Mouse (Mus musculus) MEL (cell line): ENCODE data around the gene Prickle4. TPM values are rescaled to one million over a fixed set of nuclear protein-coding genes. Genes with fewer than 3 reads are reported as not detected.

Source experiments
- DNase-seq: peaks from one replicate; pipeline ENCODE4 v3.0.0; 2011; ENCODE audit warnings: low read depth, low spot score
- H3K27ac ChIP-seq: 2 replicates; pipeline ENCODE4 v1.5.1; 2012; ENCODE audit warnings: low read depth, mild to moderate bottlenecking, control low read depth, low read length, moderate library complexity; ENCODE audit not compliant: control insufficient read depth
- H3K27me3 ChIP-seq, 2 experiments: fragments of 150-350 bp in 1 of 2; sonication (generic) in 1 of 2; 2 replicates each; pipeline ENCODE4 v1.6.1; 2012; ENCODE audit warnings: low read length in 2 of 2, mild to moderate bottlenecking in 2 of 2, improper control_type of control experiment in 1 of 2, moderate library complexity in 1 of 2; ENCODE audit not compliant: insufficient read depth in 2 of 2, control insufficient read depth in 1 of 2
- H3K36me3 ChIP-seq, 2 experiments: 2 replicates each; pipeline ENCODE4 v1.6.1; 2012 to 2014; ENCODE audit warnings: low read length in 2 of 2, improper control_type of control experiment in 1 of 2, inconsistent platforms in 1 of 2, mild to moderate bottlenecking in 1 of 2; ENCODE audit not compliant: insufficient read depth in 2 of 2, control insufficient read depth in 1 of 2
- H3K4me1 ChIP-seq, 2 experiments: fragments of 150-350 bp in 1 of 2; sonication (generic) in 1 of 2; 2 replicates each; pipeline ENCODE4 v1.6.1; 2012; ENCODE audit warnings: low read length in 2 of 2, improper control_type of control experiment in 1 of 2, mild to moderate bottlenecking in 1 of 2; ENCODE audit not compliant: insufficient read depth in 2 of 2, control insufficient read depth in 1 of 2
- H3K4me3 ChIP-seq, 2 experiments: fragments of 150-350 bp in 1 of 2; sonication (generic) in 1 of 2; 2 replicates each; pipeline ENCODE4 v1.5.1; 2012; ENCODE audit warnings: low read depth in 2 of 2, low read length in 2 of 2, mild to moderate bottlenecking in 2 of 2, moderate library complexity in 2 of 2, control low read depth in 1 of 2, improper control_type of control experiment in 1 of 2; ENCODE audit not compliant: control insufficient read depth in 1 of 2, insufficient read depth in 1 of 2
- H3K79me2 ChIP-seq: 2 replicates; pipeline ENCODE4 v1.6.1; 2012; ENCODE audit warnings: mild to moderate bottlenecking, low read length, moderate library complexity; ENCODE audit not compliant: control insufficient read depth, poor library complexity, insufficient read depth
- H3K9ac ChIP-seq: 2 replicates; pipeline ENCODE4 v1.6.1; 2012; ENCODE audit warnings: low read depth, mild to moderate bottlenecking, control low read depth, low read length, moderate library complexity; ENCODE audit not compliant: control insufficient read depth, poor library complexity, severe bottlenecking
- H3K9me3 ChIP-seq: fragments of 150-350 bp; sonication (generic); replicated peaks from 2 replicates; pipeline ENCODE4 v1.6.1; 2012; ENCODE audit warnings: mild to moderate bottlenecking, low read length, improper control_type of control experiment, moderate library complexity; ENCODE audit not compliant: insufficient read depth
- CHD1 ChIP-seq: IDR thresholded peaks from 2 replicates; pipeline ENCODE4 v1.6.1; 2012; ENCODE audit warnings: low read depth, mild to moderate bottlenecking, inconsistent platforms, low read length, improper control_type of control experiment
- CTCF ChIP-seq, 3 experiments: IDR thresholded peaks in 2 of 3; conservative IDR thresholded peaks in 1 of 3; 2 replicates each; pipeline ENCODE4 v1.5.1; 2011 to 2012; ENCODE audit warnings: low read length in 3 of 3, low read depth in 2 of 3, mild to moderate bottlenecking in 2 of 3, improper control_type of control experiment in 1 of 3, inconsistent platforms in 1 of 3, mixed read lengths in 1 of 3, moderate library complexity in 1 of 3; ENCODE audit not compliant: control insufficient read depth in 1 of 3, insufficient read depth in 1 of 3, poor library complexity in 1 of 3, severe bottlenecking in 1 of 3
- E2F4 ChIP-seq: IDR thresholded peaks from 2 replicates; pipeline ENCODE4 v1.6.1; 2011; ENCODE audit warnings: low read depth, low read length, improper control_type of control experiment, borderline replicate concordance
- ELF1 ChIP-seq: IDR thresholded peaks from 2 replicates; pipeline ENCODE4 v1.6.1; 2014; ENCODE audit warnings: low read depth, mild to moderate bottlenecking, inconsistent platforms, low read length, improper control_type of control experiment, moderate library complexity
- EP300 ChIP-seq, 2 experiments: IDR thresholded peaks; 2 replicates each; pipeline ENCODE4 v1.6.1; 2011; ENCODE audit warnings: improper control_type of control experiment in 2 of 2, low read length in 2 of 2, low read depth in 1 of 2, mild to moderate bottlenecking in 1 of 2
- ETS1 ChIP-seq: IDR thresholded peaks from 2 replicates; pipeline ENCODE4 v1.6.1; 2012; ENCODE audit warnings: low read depth, mild to moderate bottlenecking, inconsistent platforms, low read length, improper control_type of control experiment, moderate library complexity
- GABPA ChIP-seq: IDR thresholded peaks from 2 replicates; pipeline ENCODE4 v1.6.1; 2012; ENCODE audit warnings: low read depth, mild to moderate bottlenecking, inconsistent platforms, low read length, improper control_type of control experiment, moderate library complexity
- GATA1 ChIP-seq: IDR thresholded peaks from 2 replicates; pipeline ENCODE4 v1.6.1; 2011; ENCODE audit warnings: low read depth, low read length, improper control_type of control experiment
- MEF2A ChIP-seq: IDR thresholded peaks from 2 replicates; pipeline ENCODE4 v1.6.1; 2014; ENCODE audit warnings: low read depth, mild to moderate bottlenecking, inconsistent platforms, low read length, improper control_type of control experiment; ENCODE audit not compliant: poor library complexity, insufficient replicate concordance, severe bottlenecking; ENCODE audit errors: extremely low read depth
- MYC ChIP-seq: IDR thresholded peaks from 2 replicates; pipeline ENCODE4 v1.6.1; 2011; ENCODE audit warnings: low read depth, mild to moderate bottlenecking, low read length, improper control_type of control experiment, moderate library complexity
- NELFE ChIP-seq: IDR thresholded peaks from 2 replicates; pipeline ENCODE4 v1.6.1; 2011; ENCODE audit warnings: low read depth, low read length, improper control_type of control experiment
- NRF1 ChIP-seq: IDR thresholded peaks from 2 replicates; pipeline ENCODE4 v1.6.1; 2014; ENCODE audit warnings: low read depth, mild to moderate bottlenecking, inconsistent platforms, low read length, improper control_type of control experiment, moderate library complexity; ENCODE audit not compliant: poor library complexity, insufficient read depth, severe bottlenecking
- POLR2AphosphoS2 ChIP-seq: IDR thresholded peaks from 2 replicates; pipeline ENCODE4 v1.6.1; 2011; ENCODE audit warnings: low read length, improper control_type of control experiment
- RAD21 ChIP-seq: IDR thresholded peaks from 2 replicates; pipeline ENCODE4 v1.6.1; 2011; ENCODE audit warnings: mild to moderate bottlenecking, low read depth, low read length, improper control_type of control experiment
- SIN3A ChIP-seq: IDR thresholded peaks from 2 replicates; pipeline ENCODE4 v1.6.1; 2012; ENCODE audit warnings: low read length, improper control_type of control experiment, inconsistent platforms
- TAL1 ChIP-seq: IDR thresholded peaks from 2 replicates; pipeline ENCODE4 v1.6.1; 2012; ENCODE audit warnings: mild to moderate bottlenecking, inconsistent platforms, low read length, moderate library complexity, mixed read lengths
- TCF12 ChIP-seq: IDR thresholded peaks from 2 replicates; pipeline ENCODE4 v1.6.1; 2014; ENCODE audit warnings: low read depth, mild to moderate bottlenecking, inconsistent platforms, low read length, improper control_type of control experiment, moderate library complexity
- UBTF ChIP-seq: IDR thresholded peaks from 2 replicates; pipeline ENCODE4 v1.6.1; 2012; ENCODE audit warnings: low read depth, mild to moderate bottlenecking, inconsistent platforms, low read length, improper control_type of control experiment, moderate library complexity, borderline replicate concordance; ENCODE audit not compliant: insufficient read depth
- ZC3H11A ChIP-seq: IDR thresholded peaks from 2 replicates; pipeline ENCODE4 v1.6.1; 2012; ENCODE audit warnings: low read depth, mild to moderate bottlenecking, inconsistent platforms, low read length, improper control_type of control experiment
- ZNF384 ChIP-seq: IDR thresholded peaks from 2 replicates; pipeline ENCODE4 v1.6.1; 2012; ENCODE audit warnings: low read depth, mild to moderate bottlenecking, inconsistent platforms, low read length, improper control_type of control experiment
- polyA plus RNA-seq, 2 experiments: library from polyadenylated mRNA; stranded (reverse) in 1 of 2; unstranded in 1 of 2; fragments of >175 nt in 1 of 2; fragments of >200 nt in 1 of 2; gene quantifications; 2 replicates each; pipeline versions ENCODE4 v1.2.1 to v1.2.4; 2012; ENCODE audit warnings: low replicate concordance in 2 of 2, low read depth in 1 of 2; ENCODE audit not compliant: insufficient read length in 2 of 2, insufficient read depth in 1 of 2, missing spikeins in 1 of 2
- total RNA-seq: library from RNA; depleted of rRNA; stranded (reverse); fragments of 300-350 nt; gene quantifications from 2 replicates; pipeline ENCODE4 v1.2.3, GENCODE M21; 2012

The Prickle4 gene
- total and polyA plus RNA-seq, 3 experiments = 0.23 to 4.3 TPM; not detected in 1

DNA sequence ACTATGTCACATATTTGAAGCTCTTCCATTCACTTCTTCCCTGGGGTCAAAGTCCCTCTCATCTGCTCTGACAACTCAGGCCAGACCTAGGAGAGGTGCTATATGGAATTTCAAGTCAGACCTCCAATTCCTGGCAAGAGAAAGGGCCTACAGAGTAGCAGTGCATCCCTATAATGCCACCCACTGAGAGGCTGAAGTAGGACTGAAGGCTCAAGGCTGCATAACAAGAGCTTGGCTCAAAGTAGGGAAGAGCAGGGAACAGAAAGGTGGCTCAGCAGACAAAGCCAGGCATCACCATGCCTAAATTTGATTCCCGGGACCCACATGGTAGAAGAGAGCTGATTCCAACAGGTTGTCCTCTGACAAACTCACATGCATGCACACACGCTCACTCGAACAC, 2.9 kb downstream of the Prickle4 start:
- no peaks in the 10 kb centered on the region for H3K27me3 ChIP-seq
- peaks cover 0 to 15% of the 10 kb centered on the region in 2 experiments; a peak in 3 of 4 replicates for H3K4me1 ChIP-seq
- peaks cover 0 to 5% of the 10 kb centered on the region in 2 experiments; a peak in 2 of 4 replicates for H3K36me3 ChIP-seq
- H3K27ac ChIP-seq = no peak overlapping the region
- no peak for TF ChIP-seq ZNF384
- no peak for TF ChIP-seq NELFE
- TF ChIP-seq MYC = no peak
- no peak for TF ChIP-seq ETS1
- TF ChIP-seq UBTF = no peak
- no peak for TF ChIP-seq E2F4
- TF ChIP-seq SIN3A = no peak
- TF ChIP-seq TCF12 = no peak
- no peak for TF ChIP-seq EP300 (IDR thresholded peaks at IDR 0.05; ENCODE audit: low read depth in 1 of 2, low read length in 2 of 2)
- no peak for TF ChIP-seq ZC3H11A
- TF ChIP-seq NRF1 = no peak
- no peak for TF ChIP-seq MEF2A
- TF ChIP-seq RAD21 = no peak
- TF ChIP-seq ELF1 = no peak
- no peak for TF ChIP-seq POLR2AphosphoS2
- TF ChIP-seq GATA1 = no peak
- TF ChIP-seq GABPA = no peak
- no peak for TF ChIP-seq TAL1
- TF ChIP-seq CTCF (IDR thresholded peaks at IDR 0.05 in 2 of 3, conservative IDR thresholded peaks at IDR 0.05 in 1 of 3; ENCODE audit: control insufficient read depth in 1 of 3, insufficient read depth in 1 of 3, low read depth in 2 of 3, low read length in 3 of 3, poor library complexity in 1 of 3, severe bottlenecking in 1 of 3) = no peak
- TF ChIP-seq CHD1 = no peak
- H3K9me3 ChIP-seq = no peaks in the 10 kb centered on the region
- DNase-seq = no peak
- no peak overlapping the region for H3K9ac ChIP-seq
- peaks cover 11% of the 10 kb centered on the region for H3K79me2 ChIP-seq
- H3K4me3 ChIP-seq = no peak overlapping the region

DNA sequence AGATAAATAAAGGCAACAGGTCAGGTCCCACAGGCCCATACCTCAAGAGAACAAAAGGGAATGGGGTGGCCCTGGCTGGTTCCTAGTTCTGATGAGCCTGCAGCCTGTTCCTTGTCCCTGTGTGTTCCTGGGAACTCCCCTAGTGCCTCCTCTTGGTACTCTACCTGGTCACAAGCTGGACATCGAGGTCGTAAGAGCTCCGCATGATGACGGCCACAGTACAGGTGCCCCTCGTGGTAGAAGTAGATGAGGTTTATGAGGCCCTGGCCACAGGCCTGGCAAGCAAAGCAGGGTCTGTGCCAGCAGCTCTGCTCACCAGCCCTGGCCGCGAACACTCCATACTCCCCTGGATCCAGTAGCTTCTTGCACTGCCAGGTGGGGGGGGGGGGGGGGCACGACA, 4.6 kb downstream of the Prickle4 start:
- H3K9ac ChIP-seq = no peak overlapping the region
- no peaks in the 10 kb centered on the region for H3K9me3 ChIP-seq
- H3K27ac ChIP-seq = no peak overlapping the region
- H3K4me1 ChIP-seq = peaks cover 0 to 10% of the 10 kb centered on the region in 2 experiments; a peak in 3 of 4 replicates
- H3K4me3 ChIP-seq = no peak overlapping the region
- DNase-seq = no peak
- TF ChIP-seq ZNF384 (no peak), SIN3A (no peak)
- no peaks in the 10 kb centered on the region for H3K27me3 ChIP-seq
- H3K79me2 ChIP-seq = peaks cover 15% of the 10 kb centered on the region
- H3K36me3 ChIP-seq = peaks cover 1 to 4% of the 10 kb centered on the region in 2 experiments
